ENCODE assay signal across 8 mouse cellular contexts in genomic region chr10:93165416-93166381, GRCm38 (mm10). TPM values are rescaled to one million over a fixed set of nuclear protein-coding genes. Genes with fewer than 3 reads are reported as not detected.
DNase-seq lines count a peak whose midpoint lies in the region; ATAC-seq and TF ChIP-seq lines count a peak whose summit lies in the region.

No protein-coding gene starts in this region.

- dilution Hi-C loops in CH12.LX (cut with MboI; ENCODE audit: extremely low pct_ligation_motif_present, extremely low pct_unique_long_range_greater_than_20kb, low sequenced_read_pairs), result no loop called here

- 0 out of 2 replicates have a peak, but pooled peaks have one; percentile 52 for ATAC-seq in erythroid progenitor cell, adult 5-6 weeks (replicated peaks; ENCODE audit: low FRiP score, poor library complexity, severe bottlenecking)
- ATAC-seq in limb, embryonic 12.5 days (ENCODE audit: insufficient number of reproducible peaks, insufficient read depth, low FRiP score, low TSS enrichment, low read depth), result no peak
- no peak for ATAC-seq in neural tube, embryonic 13.5 days (ENCODE audit: low read depth)

- peak overlapping the region; percentile 17 for H3K9ac ChIP-seq in CH12.LX (ENCODE audit: insufficient read depth, low read depth)
- H3K9ac ChIP-seq in limb, embryonic 12.5 days (replicated peaks), result no peak overlapping the region
- H3K9ac ChIP-seq in neural tube, embryonic 13.5 days, result peak overlapping the region; percentile 53

- peak overlapping the region; percentile 55 for H3K27ac ChIP-seq in CH12.LX (ENCODE audit: insufficient read depth, low read depth)
- H3K27ac ChIP-seq in limb, embryonic 12.5 days, result peak overlapping the region; percentile 37; the same call in 1 of the 2 replicates
- H3K27ac ChIP-seq in neural tube, embryonic 13.5 days (replicated peaks), result peak overlapping the region; percentile 64

- peak overlapping the region; percentile 87 for H3K4me2 ChIP-seq in CH12.LX (ENCODE audit: insufficient read depth, low read depth, poor library complexity, severe bottlenecking)
- 0 out of 2 replicates have a peak overlapping the region, but pooled peaks have one; percentile 2 for H3K4me2 ChIP-seq in limb, embryonic 12.5 days
- peak overlapping the region; percentile 42 for H3K4me2 ChIP-seq in neural tube, embryonic 13.5 days

- no peak for TF ChIP-seq EP300 in CH12.LX (IDR thresholded peaks at IDR 0.05; ENCODE audit: low read length)

- H3K4me3 ChIP-seq in CH12.LX (replicated peaks in 1 of 3; ENCODE audit: low read depth in 2 of 3, low read length in 2 of 3, poor library complexity in 1 of 3), result peak overlapping the region; percentile 12 to 46 (median 35)
- no peak overlapping the region for H3K4me3 ChIP-seq in limb, embryonic 12.5 days (replicated peaks)
- H3K4me3 ChIP-seq in neural tube, embryonic 13.5 days, result peak overlapping the region; percentile 1; the same call in 1 of the 2 replicates

- H3K36me3 ChIP-seq in CH12.LX (replicated peaks in 1 of 2; ENCODE audit: control insufficient read depth in 1 of 2, insufficient read depth in 1 of 2, low read length in 1 of 2), result peaks cover 0 to 6% of the 10 kb centered on the region in 2 experiments
- H3K36me3 ChIP-seq in limb, embryonic 12.5 days, result no peaks in the 10 kb centered on the region
- no peaks in the 10 kb centered on the region for H3K36me3 ChIP-seq in neural tube, embryonic 13.5 days

- H3K4me1 ChIP-seq in CH12.LX (ENCODE audit: control insufficient read depth in 1 of 2, insufficient read depth in 2 of 2), result peaks cover 7 to 52% of the 10 kb centered on the region in 2 experiments; a peak in 3 of 4 replicates
- H3K4me1 ChIP-seq in limb, embryonic 12.5 days (replicated peaks), result peaks cover 21% of the 10 kb centered on the region
- H3K4me1 ChIP-seq in neural tube, embryonic 13.5 days (replicated peaks), result peaks cover 50% of the 10 kb centered on the region

- in situ Hi-C loops in CH12.LX (cut with MboI; ENCODE audit: low pct_ligation_motif_present, low pct_unique_long_range_greater_than_20kb, low sequenced_read_pairs), result loop anchor here (10.0 to 25.0 kb wide), 4 partner anchors 91 to 259 kb away; no protein-coding TSS in a partner anchor

- H3K9me3 ChIP-seq in CH12.LX (replicated peaks; ENCODE audit: low read length), result no peaks in the 10 kb centered on the region
- H3K9me3 ChIP-seq in limb, embryonic 12.5 days, result no peaks in the 10 kb centered on the region
- no peaks in the 10 kb centered on the region for H3K9me3 ChIP-seq in neural tube, embryonic 13.5 days

- no peaks in the 10 kb centered on the region for H3K27me3 ChIP-seq in CH12.LX (replicated peaks)
- H3K27me3 ChIP-seq in limb, embryonic 12.5 days, result no peaks in the 10 kb centered on the region
- no peaks in the 10 kb centered on the region for H3K27me3 ChIP-seq in neural tube, embryonic 13.5 days

- TF ChIP-seq CTCF in CH12.LX (conservative IDR thresholded peaks at IDR 0.05 in 1 of 2, IDR thresholded peaks at IDR 0.05 in 1 of 2; ENCODE audit: low read depth in 2 of 2, low read length in 2 of 2), result no peak

- WGBS in limb, embryonic 12.5 days, result 35% methylated on average over 14 of the region's 14 CpGs
- WGBS in neural tube, embryonic 13.5 days, result 7% methylated on average over 14 of the region's 14 CpGs

- DNase-seq in cerebellum, adult 9-10 months, result peak; percentile 39
- DNase-seq in cerebellum, adult 8-10 months, result no peak
- DNase-seq in CH12.LX (ENCODE audit: extremely low read depth), result peak; percentile 50
- DNase-seq in cerebellum, postnatal 4 days (ENCODE audit: low spot score in 2 of 2), result no peak
- DNase-seq in right cerebral cortex, postnatal 25 days, result no peak

- peaks cover 78% of the 10 kb centered on the region for H3K79me2 ChIP-seq in CH12.LX (replicated peaks; ENCODE audit: control insufficient read depth, extremely low read depth, insufficient read depth, poor library complexity, severe bottlenecking)

- no peak for TF ChIP-seq POLR2A in CH12.LX (IDR thresholded peaks at IDR 0.05; ENCODE audit: low read depth, low read length)

- TF ChIP-seq RAD21 in CH12.LX (IDR thresholded peaks at IDR 0.05; ENCODE audit: low read depth, low read length), result no peak

TF ChIP-seq in CH12.LX, 34 proteins besides CTCF, POLR2A, EP300 and RAD21:
- TF ChIP-seq TBP (conservative IDR thresholded peaks at IDR 0.05; ENCODE audit: low read depth, low read length), result 0 out of 2 replicates have a peak, but pooled peaks have one; percentile 20
- TF ChIP-seq PAX5 (IDR thresholded peaks at IDR 0.05; ENCODE audit: low read length), result no peak

RNA-seq across cellular contexts. Expression of gene Cdk17, which starts 5.0 kb away (rescaled TPM):
- total RNA-seq in CH12.LX (2012; rRNA removed) (26.4 and 28.5 TPM in 2 replicates), CH12.LX (2014; rRNA removed) (51.3 and 53.9 TPM in 2 replicates)
- 20.0 and 23.4 TPM in 2 replicates for polyA plus RNA-seq in CH12.LX (2012; ENCODE audit: insufficient read length, low read depth)
- total RNA-seq in erythroid progenitor cell, adult 5-6 weeks (2015; ENCODE audit: low replicate concordance), result 65.2 and 109 TPM in 2 replicates
- total RNA-seq in erythroid progenitor cell, adult 5-6 weeks (2017; ENCODE audit: low replicate concordance), result 61.7 and 79.3 TPM in 2 replicates
- 22.2 and 23.9 TPM in 2 replicates for polyA plus RNA-seq in limb, embryonic 12.5 days (2016; fragmentation: Nextera tagmentation; extraction: Ambion mirVana)
- polyA plus RNA-seq in neural tube, embryonic 13.5 days (2015; fragmentation: Nextera tagmentation; extraction: Ambion mirVana), result 42.3 and 44.4 TPM in 2 replicates

Comparison
In these comparisons a context has a peak if more than half of its experiments do, and no peak if none do; other contexts are left out.
1. DNase-seq: peak in cerebellum, adult 9-10 months (single experiment) and CH12.LX (single experiment); none in cerebellum, adult 8-10 months (single experiment), cerebellum, postnatal 4 days (0 of 2) and right cerebral cortex, postnatal 25 days (single experiment).
2. H3K4me2 ChIP-seq: peak in every context shown above with its lines; median percentile 87 in CH12.LX; 42 in neural tube, embryonic 13.5 days; 2 in limb, embryonic 12.5 days.
3. Peak in every context shown above with its lines, with median percentiles within 50 percentile points of each other: H3K27ac ChIP-seq.